ENCODE assay signal across 17 mouse cellular contexts in the genomic region with DNA sequence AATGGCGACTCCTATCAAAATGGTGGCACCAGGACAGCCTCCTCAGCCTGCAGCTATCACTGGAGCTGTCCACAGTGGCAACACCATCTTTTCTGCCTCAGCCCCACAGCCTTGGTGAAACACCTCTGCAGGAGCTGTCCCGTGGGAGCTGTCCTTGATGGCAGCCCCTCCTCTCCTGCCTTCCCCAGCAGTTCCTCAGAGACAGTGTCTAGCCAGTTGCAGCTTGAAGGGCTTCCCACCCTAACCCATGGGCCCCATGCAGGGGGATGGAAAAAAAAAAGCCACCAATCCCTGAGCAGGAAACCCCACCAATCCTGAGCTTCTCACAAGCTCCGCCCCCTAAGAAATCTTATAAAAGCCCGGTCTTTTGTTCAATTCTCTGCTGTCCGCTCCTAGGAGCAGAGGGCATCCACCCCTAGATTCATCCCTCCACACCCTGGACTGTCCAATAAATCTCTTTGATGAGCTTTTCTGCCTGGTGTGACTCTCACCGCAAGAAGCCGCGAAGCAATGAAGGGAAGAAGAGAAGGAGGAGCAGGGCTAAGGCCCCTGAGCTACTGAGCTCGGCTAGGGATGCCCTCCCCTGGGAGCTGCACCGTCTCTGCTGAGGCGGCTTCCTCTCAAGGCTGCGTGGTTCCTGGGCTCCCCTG.
A peak's percentile ranks its signal among the peaks of the same experiment; 100 is the strongest.
DNase-seq lines count a peak whose midpoint lies in the region; ATAC-seq and TF ChIP-seq lines count a peak whose summit lies in the region.
"Had no signal": no experiment of that assay in that cellular context is flagged by ENCODE, and none has a peak within 500 bp of the region (broad histone marks: within the 10 kb centered on the region; RNA-seq: fewer than 3 reads in every experiment).

No protein-coding gene starts in this region.

- ATAC-seq in forebrain, embryonic 13.5 days = no peak
- ATAC-seq: forebrain, embryonic 14.5 days; inflammation-experienced regulatory T-cells, adult 6 months had no signal

- no peak overlapping the region for H3K9ac ChIP-seq in forebrain, embryonic 13.5 days
- H3K9ac ChIP-seq: midbrain, embryonic 12.5 days; neural tube, embryonic 13.5 days had no signal

- peak; percentile 53 for TF ChIP-seq POLR2A in testis, adult 2 months (IDR thresholded peaks at IDR 0.05; ENCODE audit: control insufficient read depth, low read depth, low read length)

- 0 out of 2 replicates have a peak overlapping the region, but pooled peaks have one; percentile 25 for H3K27ac ChIP-seq in forebrain, embryonic 10.5 days
- no peak overlapping the region for H3K27ac ChIP-seq in forebrain, embryonic 13.5 days
- peak overlapping the region; percentile 63; the same call in 1 of the 2 replicates for H3K27ac ChIP-seq in layer of hippocampus, adult 2 months
- peak overlapping the region; percentile 22; the same call in 1 of the 2 replicates for H3K27ac ChIP-seq in testis, adult 2 months (ENCODE audit: control insufficient read depth, insufficient read depth, low read depth, low read length)
- H3K27ac ChIP-seq: midbrain, embryonic 12.5 days; neural tube, embryonic 13.5 days had no signal

- no peak for DNase-seq in forebrain, embryonic 10.5 days (ENCODE audit: extremely low spot score, low spot score)
- DNase-seq in layer of hippocampus, adult 2 months (ENCODE audit: low spot score in 2 of 2) = no peak
- DNase-seq in layer of hippocampus, postnatal 14 days (ENCODE audit: low spot score in 2 of 2) = no peak
- no peak for DNase-seq in testis, postnatal 10 days (ENCODE audit: low spot score)
- DNase-seq in Muller cell, postnatal 12 days (ENCODE audit: inconsistent ontology term) = no peak
- DNase-seq in heart, adult 9 months (ENCODE audit: low spot score in 2 of 2) = no peak
- DNase-seq: adrenal gland, adult 8-10 months; cerebellum, adult 11-12 months; kidney, postnatal 14 days; spleen, adult 18-20 months; thymus, postnatal 4 days had no signal

- H3K27me3 ChIP-seq in forebrain, embryonic 10.5 days (ENCODE audit: poor library complexity, severe bottlenecking) = no peaks in the 10 kb centered on the region
- H3K27me3 ChIP-seq in forebrain, embryonic 13.5 days = no peaks in the 10 kb centered on the region
- no peaks in the 10 kb centered on the region for H3K27me3 ChIP-seq in testis, adult 2 months (ENCODE audit: control insufficient read depth, insufficient read depth, low read length)
- H3K27me3 ChIP-seq: midbrain, embryonic 12.5 days; neural tube, embryonic 13.5 days had no signal

- H3K4me2 ChIP-seq in forebrain, embryonic 13.5 days = no peak overlapping the region
- H3K4me2 ChIP-seq: midbrain, embryonic 12.5 days; neural tube, embryonic 13.5 days had no signal

- no peaks in the 10 kb centered on the region for H3K36me3 ChIP-seq in forebrain, embryonic 10.5 days (replicated peaks)
- H3K36me3 ChIP-seq in forebrain, embryonic 13.5 days (ENCODE audit: poor library complexity, severe bottlenecking) = no peaks in the 10 kb centered on the region
- no peaks in the 10 kb centered on the region for H3K36me3 ChIP-seq in testis, adult 2 months (ENCODE audit: control insufficient read depth, insufficient read depth, low read length)
- H3K36me3 ChIP-seq: midbrain, embryonic 12.5 days; neural tube, embryonic 13.5 days had no signal

- WGBS in forebrain, embryonic 10.5 days = 78% methylated on average over 12 of the region's 12 CpGs
- 75% methylated on average over 12 of the region's 12 CpGs for WGBS in forebrain, embryonic 13.5 days

- H3K4me1 ChIP-seq in forebrain, embryonic 10.5 days = peaks cover 10% of the 10 kb centered on the region; the same call in 1 of the 2 replicates
- no peaks in the 10 kb centered on the region for H3K4me1 ChIP-seq in forebrain, embryonic 13.5 days
- peaks cover 12% of the 10 kb centered on the region for H3K4me1 ChIP-seq in testis, adult 2 months (ENCODE audit: control insufficient read depth, insufficient read depth, low read length)
- H3K4me1 ChIP-seq: midbrain, embryonic 12.5 days had no signal

- H3K4me3 ChIP-seq in forebrain, embryonic 10.5 days = no peak overlapping the region
- no peak overlapping the region for H3K4me3 ChIP-seq in forebrain, embryonic 13.5 days
- no peak overlapping the region for H3K4me3 ChIP-seq in layer of hippocampus, adult 2 months
- peak overlapping the region; percentile 63 for H3K4me3 ChIP-seq in testis, adult 2 months (ENCODE audit: control insufficient read depth, low read depth, low read length)
- H3K4me3 ChIP-seq: midbrain, embryonic 12.5 days; neural tube, embryonic 13.5 days had no signal

- TF ChIP-seq CTCF in layer of hippocampus, adult 2 months (conservative IDR thresholded peaks at IDR 0.05) = no peak
- TF ChIP-seq CTCF in testis, adult 2 months (IDR thresholded peaks at IDR 0.05; ENCODE audit: control insufficient read depth, insufficient read depth, insufficient replicate concordance, low read depth, low read length) = no peak

- no peaks in the 10 kb centered on the region for H3K9me3 ChIP-seq in forebrain, embryonic 10.5 days
- H3K9me3 ChIP-seq in forebrain, embryonic 13.5 days (replicated peaks) = no peaks in the 10 kb centered on the region
- H3K9me3 ChIP-seq: midbrain, embryonic 12.5 days; neural tube, embryonic 13.5 days had no signal
